Mouse (Mus musculus): ENCODE results near the gene Iqcj.
A peak's percentile ranks its signal among the peaks of the same experiment; 100 is the strongest.

GRCm38 (mm10) chr3:67961934-67962639 lies 70.1 kb downstream of the Iqcj start:
- no peak for TF ChIP-seq CTCF (IDR thresholded peaks at IDR 0.05; ENCODE audit: control insufficient read depth, insufficient read depth, insufficient read length)
- no peak for TF ChIP-seq MYOG (IDR thresholded peaks at IDR 0.05; ENCODE audit: control insufficient read depth, extremely low read depth, insufficient read length)
- peak; percentile 31 for TF ChIP-seq MAX (IDR thresholded peaks at IDR 0.05)
- peak; percentile 91 for TF ChIP-seq MYOD1 (IDR thresholded peaks at IDR 0.05; ENCODE audit: control insufficient read depth, insufficient read length, low read depth)
- TF ChIP-seq USF1 (IDR thresholded peaks at IDR 0.05; ENCODE audit: low read depth), result no peak
- TF ChIP-seq CEBPB (IDR thresholded peaks at IDR 0.05; ENCODE audit: low read depth), result peak; percentile 90

Data from C2C12 (cell line).